Mouse (Mus musculus) 3134 (cell line): ENCODE results near the gene Sprtn.

Experiments
- DNase-seq: peaks from one replicate; pipeline ENCODE4 v3.0.0-alpha.2; 2011; ENCODE audit warnings: low spot score; ENCODE audit not compliant: insufficient read length; ENCODE audit errors: extremely low read depth

The Sprtn gene

DNA sequence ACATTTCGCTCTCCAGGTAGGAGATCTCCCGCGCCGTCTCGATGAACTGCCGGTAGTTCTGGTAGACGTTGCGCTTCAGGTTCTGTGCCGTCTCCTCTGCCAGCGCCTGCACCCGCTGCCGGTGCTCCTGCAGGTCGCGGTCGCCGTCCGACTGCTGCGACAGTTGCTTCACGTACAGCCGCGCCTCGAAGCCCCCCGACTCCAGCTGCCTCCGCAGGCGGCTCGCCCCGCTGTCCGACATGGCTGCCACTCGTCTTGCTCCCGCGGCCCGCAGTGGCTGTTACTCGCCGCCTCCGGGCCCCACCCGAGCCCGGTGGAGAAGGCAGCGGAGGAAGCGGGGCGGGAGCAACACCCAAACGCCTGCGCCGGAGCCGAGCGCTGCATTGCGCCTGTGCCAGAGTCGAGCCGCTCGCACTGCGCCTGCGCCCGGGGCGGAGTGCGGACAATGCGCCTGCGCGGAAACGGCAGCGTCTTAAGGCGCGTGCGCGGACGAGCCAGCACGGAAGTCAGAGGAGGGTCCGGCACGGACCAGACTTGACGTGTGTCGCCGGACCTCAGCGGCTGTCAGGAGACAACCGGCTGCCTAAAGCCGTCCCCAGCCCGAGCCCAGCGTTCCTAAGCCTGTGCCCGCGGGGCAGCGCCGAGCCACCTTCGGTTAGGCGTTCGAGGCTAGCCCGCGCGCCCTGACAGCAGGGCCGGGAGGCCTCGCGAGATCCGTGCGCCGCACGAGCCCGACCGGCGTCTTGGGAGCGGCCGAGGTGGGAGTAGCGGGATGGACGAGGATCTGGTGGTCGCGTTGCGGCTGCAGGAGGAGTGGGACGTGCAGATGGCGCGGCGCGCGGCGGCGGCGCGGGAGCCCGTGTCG is at the start of gene Sprtn, which contains the start of gene Exoc8:
Gene Sprtn, plus strand, starts transcription at position 501 of the 865 bp plus-strand sequence.
Gene Exoc8, minus strand, starts transcription at position 320 of the 865 bp plus-strand sequence.
- DNase-seq: peak; percentile 97

- DNase-seq: no peak
Observed at GRCm38 (mm10) chr8:124853511-124853910, 44.2 kb upstream of the Sprtn start.

DNA sequence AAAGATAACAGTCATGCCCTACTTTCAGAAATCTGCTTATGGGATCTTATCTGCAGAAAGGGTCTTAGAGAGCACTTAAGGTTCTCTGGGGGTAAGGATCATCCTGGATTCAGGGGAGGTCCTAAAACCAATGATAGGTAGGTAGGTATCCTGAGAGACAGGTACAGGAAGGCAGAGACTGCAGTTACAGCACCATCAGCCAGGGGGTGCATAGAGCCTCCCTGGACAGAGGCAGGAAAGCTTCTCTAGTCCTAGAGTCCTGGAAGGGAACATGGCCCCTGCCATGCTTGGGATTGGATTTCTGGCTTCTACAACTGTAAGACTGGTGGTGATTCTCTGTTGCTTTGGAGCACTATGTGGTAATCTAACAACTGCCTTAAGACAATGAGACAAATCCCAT is 38.2 kb upstream of the Sprtn start:
- DNase-seq: no peak

GRCm38 (mm10) chr8:124860188-124860587 is 37.5 kb upstream of the Sprtn start:
- no peak for DNase-seq

DNA sequence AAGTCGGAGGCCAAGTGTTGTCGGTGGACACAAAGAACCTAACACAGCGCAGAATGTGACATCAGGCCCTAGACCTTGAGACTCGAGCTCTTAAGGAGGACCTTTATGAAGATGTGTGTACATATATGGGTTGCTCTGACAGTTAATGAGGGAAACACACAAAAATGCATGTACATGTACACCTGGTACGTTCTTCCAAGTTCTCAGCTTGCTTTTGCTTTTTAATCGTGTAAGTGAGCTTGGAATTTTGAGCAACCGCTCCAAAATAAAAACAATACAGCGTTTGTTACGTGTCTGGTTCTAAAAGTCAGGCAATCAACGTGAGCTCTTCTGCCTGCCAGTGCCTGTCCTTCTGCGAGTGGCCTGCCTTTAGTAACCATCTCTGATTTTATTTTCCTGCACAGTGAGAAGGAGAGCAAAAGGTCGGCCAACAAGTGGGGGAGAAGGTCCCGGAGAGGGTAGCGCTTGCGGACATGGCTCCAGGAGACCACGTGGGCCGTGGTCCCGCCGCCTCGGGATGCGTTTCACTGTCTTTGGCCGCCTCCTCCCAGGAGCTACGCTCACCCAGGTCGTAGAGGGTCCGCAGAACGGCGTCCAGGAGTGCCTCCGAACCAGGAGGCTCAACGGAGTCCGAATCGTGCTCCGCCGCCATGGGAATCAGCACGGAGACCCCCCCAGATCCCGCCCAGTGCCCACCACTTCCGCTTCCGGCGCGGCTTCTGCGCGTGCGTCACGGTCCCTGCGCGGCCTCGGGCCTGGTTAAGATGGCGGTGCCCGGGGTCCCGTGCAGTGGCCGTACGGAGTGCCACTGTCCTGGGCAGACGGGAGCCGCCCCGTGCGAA is 35.1 kb upstream of the Sprtn start, which contains the start of the genes Gnpat and 2810004N23Rik:
Gene Gnpat, plus strand, starts transcription at position 713 of the 842 bp plus-strand sequence.
Gene 2810004N23Rik, minus strand, starts transcription at position 800 of the 842 bp plus-strand sequence.
- peak; percentile 91 for DNase-seq

DNA sequence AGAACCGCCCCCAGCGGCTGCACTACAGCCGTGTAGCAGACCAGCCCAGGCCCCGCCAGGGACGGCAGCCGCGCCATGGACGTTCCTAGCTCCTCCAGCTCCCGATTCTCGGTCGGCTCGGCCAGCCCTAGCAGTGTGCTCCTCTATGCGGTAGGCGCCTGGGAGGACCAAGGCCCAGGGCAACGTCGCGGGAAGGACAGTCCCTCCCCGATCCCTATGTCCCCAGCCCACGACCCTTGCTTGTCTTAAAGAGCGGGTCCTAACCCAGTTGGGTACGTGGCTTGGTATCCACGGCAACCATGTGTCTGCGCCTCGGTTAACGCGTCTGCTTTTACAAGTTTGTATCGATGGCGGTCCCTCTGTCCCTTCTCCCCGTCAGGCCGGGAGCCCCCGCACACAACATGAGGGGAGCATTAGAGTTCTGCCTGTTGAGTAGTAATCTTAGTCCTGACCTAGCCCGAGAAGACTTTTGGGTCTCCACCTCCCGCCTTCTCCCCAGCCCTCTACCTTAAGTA is 34.5 kb upstream of the Sprtn start:
- DNase-seq: no peak

DNA sequence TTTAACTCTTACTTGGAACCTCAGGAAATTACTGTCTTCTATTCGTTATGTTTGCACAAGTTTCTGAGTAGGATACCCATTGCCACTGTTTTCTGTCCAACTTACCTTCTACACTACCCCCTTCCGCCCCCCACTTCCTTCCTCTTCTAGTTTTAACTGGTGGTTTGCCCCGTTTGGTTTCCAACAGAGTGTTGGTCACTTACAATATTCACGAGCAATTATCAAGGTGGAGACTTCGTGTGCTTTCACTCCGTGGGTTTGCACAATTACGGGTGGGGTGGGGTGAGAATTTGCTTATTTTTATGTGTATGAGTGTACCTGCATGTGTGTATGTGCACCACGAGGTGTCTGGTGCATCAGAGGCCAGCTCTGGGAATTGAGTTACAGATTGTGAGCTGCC is 34.0 kb upstream of the Sprtn start:
- no peak for DNase-seq

GRCm38 (mm10) chr8:124866669-124867068 is 31.0 kb upstream of the Sprtn start:
- DNase-seq: no peak

GRCm38 (mm10) chr8:124867126-124867525 is 30.6 kb upstream of the Sprtn start:
- no peak for DNase-seq

DNA sequence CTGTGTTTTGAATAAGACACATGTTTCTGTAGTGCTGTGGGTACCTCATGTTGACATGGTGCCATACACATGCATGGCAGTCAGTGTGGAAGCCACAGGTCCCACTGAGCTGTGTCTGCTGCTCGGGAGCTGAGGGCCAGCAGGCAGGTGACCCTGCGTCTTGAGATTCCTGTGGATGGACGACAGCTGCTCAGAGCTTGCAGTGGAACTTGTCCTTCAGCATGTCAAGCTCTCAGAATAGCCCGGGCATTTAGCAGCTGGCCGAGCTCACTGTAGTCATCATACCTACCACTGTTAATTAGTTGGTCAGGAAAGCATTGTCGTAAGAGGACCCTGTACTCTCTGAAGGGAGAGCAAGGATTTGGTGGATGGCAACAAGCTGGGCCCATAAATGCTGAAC is 28.0 kb upstream of the Sprtn start:
- no peak for DNase-seq

GRCm38 (mm10) chr8:124871474-124871873 is 26.2 kb upstream of the Sprtn start:
- no peak for DNase-seq

DNA sequence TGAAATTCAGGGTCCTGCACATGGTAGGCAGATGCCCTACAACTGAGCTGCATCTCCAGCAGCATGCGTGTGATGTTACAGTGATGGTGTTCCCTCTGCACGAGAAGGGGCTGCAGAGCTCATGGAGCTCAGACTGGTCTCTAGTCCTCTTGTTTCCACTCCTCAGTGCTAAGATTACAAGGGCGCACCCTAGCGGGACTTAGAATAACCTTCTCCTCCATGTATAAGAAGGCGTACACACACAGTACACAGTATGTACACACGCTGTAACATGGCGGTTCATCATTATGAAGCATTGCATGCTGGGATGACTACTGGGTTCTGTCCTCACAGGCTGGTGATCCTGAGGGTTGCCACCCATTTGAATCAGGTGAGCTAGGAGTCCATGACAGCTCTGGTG is 25.6 kb upstream of the Sprtn start:
- no peak for DNase-seq

GRCm38 (mm10) chr8:124872690-124873089 is 25.0 kb upstream of the Sprtn start:
- DNase-seq: no peak

- DNase-seq: no peak
Observed at GRCm38 (mm10) chr8:124878141-124878540, 19.5 kb upstream of the Sprtn start.

GRCm38 (mm10) chr8:124878946-124879526 is 18.6 kb upstream of the Sprtn start:
- DNase-seq: no peak

- no peak for DNase-seq
Observed at GRCm38 (mm10) chr8:124888385-124888784, 9.3 kb upstream of the Sprtn start.

DNA sequence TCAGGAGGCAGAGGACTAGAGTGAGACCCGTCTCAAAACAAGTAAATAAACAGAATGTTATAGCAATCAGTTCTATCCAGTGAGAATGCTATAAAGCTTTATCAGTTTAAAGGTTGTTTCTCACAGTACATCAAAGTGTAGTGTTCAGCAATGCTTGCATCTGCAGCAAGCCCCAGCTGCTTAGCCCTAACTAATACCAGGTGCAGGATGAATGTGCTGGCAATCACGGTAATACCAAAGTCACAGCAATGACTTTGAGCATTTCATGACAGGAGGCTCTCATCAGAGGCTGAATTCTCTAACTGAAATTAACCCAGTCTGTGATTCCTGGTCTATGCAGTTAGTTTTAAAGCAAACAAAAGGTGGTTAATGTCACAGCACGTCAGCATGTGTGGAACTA is 5.1 kb upstream of the Sprtn start:
- no peak for DNase-seq

DNA sequence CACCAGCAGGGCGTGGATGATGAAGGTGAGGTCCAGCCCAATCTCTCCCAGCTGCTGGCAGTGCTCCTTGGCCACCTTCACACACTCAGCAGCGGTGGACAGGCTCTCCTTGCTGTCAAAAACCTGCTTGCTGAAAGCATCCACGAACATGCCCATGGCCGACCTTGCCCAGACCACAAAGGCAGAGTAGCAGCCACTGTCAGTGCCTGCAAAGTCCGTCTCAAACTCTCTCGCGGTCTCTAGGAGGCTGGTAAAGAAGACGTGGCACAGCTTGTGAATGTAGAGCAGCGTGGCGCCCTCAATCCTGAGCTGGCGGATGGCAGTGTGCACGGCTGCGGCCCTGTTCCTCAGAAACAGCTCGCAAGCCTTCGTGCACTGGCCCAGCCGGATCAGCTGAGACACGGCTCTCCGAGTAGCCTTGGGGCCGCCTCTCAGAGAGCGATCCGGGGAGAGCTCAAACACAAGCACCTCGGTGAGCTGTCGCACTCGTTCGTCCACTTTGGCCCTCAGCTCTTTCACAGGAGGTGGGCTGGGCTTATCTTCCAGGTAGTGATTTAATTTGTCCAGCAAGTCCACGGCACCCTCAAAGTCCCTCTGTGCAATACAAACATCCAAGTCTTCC is 1.6 kb upstream of the Sprtn start:
- DNase-seq: no peak

DNA sequence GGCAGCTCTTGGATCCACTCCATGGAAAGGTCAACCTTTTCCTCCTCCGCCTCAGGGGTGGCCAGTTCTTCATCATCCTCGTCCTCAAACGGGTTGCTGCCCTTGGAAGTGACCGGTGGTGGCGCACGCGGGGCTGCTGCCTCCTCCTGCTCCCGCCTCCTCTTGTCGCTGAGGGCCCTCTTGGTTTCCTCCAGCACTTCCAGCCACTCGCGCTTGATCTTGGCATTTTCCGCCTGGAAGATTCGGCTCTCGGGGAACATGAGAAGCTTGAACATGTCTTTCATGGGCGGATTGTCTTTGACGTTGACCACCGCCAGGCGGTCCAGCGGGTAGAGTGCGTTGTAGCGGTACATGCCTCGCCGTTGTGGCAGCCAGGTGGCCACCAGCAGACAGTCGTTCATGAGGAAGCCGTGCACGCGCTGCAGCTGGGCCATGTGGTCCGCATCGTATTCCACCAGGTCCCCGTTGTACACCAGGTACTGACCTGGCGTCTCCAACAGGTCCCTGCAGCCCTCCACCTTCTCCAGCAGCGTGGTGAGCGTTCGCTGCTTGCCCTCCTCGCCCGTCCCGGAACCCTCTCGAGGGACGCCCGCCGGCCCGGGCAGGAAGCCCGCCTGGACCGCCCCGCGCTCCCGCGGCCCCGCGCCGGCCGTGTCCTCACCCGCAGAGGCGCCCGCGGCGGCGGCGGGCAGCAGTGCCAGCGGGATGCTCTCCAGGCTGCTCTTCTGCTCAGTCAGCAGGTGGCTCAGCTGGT is 877 bp upstream of the Sprtn start:
- peak; percentile 80 for DNase-seq
